ENCODE assay signal across 8 mouse cellular contexts in genomic region chr4:48045721-48046460, GRCm38 (mm10). TPM values are rescaled to one million over a fixed set of nuclear protein-coding genes. Genes with fewer than 3 reads are reported as not detected.
A peak's percentile ranks its signal among the peaks of the same experiment; 100 is the strongest.
DNase-seq lines count a peak whose midpoint lies in the region; ATAC-seq lines count a peak whose summit lies in the region.

No protein-coding gene starts in this region.

- no peaks in the 10 kb centered on the region for H3K36me3 ChIP-seq in forebrain, embryonic 16.5 days (ENCODE audit: control insufficient read depth, insufficient read depth)
- no peaks in the 10 kb centered on the region for H3K36me3 ChIP-seq in intestine, embryonic 16.5 days (ENCODE audit: control insufficient read depth, insufficient read depth, low read length)
- H3K36me3 ChIP-seq in lung, embryonic 16.5 days (ENCODE audit: control insufficient read depth, insufficient read depth, low read length), result no peaks in the 10 kb centered on the region

- H3K9ac ChIP-seq in forebrain, embryonic 16.5 days (replicated peaks; ENCODE audit: low read depth, low read length), result peak overlapping the region; percentile 82
- peak overlapping the region; percentile 76 for H3K9ac ChIP-seq in intestine, embryonic 16.5 days (ENCODE audit: low read depth, low read length)
- peak overlapping the region; percentile 73 for H3K9ac ChIP-seq in lung, embryonic 16.5 days (ENCODE audit: low read length)

- peak overlapping the region; percentile 97 for H3K4me2 ChIP-seq in forebrain, embryonic 16.5 days (ENCODE audit: low read length)
- peak overlapping the region; percentile 100 for H3K4me2 ChIP-seq in intestine, embryonic 16.5 days (ENCODE audit: low read depth, low read length)
- H3K4me2 ChIP-seq in lung, embryonic 16.5 days (ENCODE audit: low read depth, low read length), result peak overlapping the region; percentile 100

- H3K4me3 ChIP-seq in brown adipose tissue, adult 24 weeks (ENCODE audit: insufficient read depth, low read depth, low read length), result peak overlapping the region; percentile 80
- peak overlapping the region; percentile 84 for H3K4me3 ChIP-seq in forebrain, embryonic 16.5 days (replicated peaks; ENCODE audit: low read length)
- peak overlapping the region; percentile 71 for H3K4me3 ChIP-seq in intestine, embryonic 16.5 days (ENCODE audit: low read length)
- peak overlapping the region; percentile 67 for H3K4me3 ChIP-seq in lung, embryonic 16.5 days (ENCODE audit: low read length)

- H3K9me3 ChIP-seq in forebrain, embryonic 16.5 days (ENCODE audit: control insufficient read depth, low read length), result no peaks in the 10 kb centered on the region
- H3K9me3 ChIP-seq in intestine, embryonic 16.5 days (ENCODE audit: control insufficient read depth, low read length), result no peaks in the 10 kb centered on the region
- H3K9me3 ChIP-seq in lung, embryonic 16.5 days (ENCODE audit: control insufficient read depth, low read length), result no peaks in the 10 kb centered on the region

- H3K27me3 ChIP-seq in forebrain, embryonic 16.5 days (replicated peaks; ENCODE audit: control insufficient read depth, insufficient read depth, low read length), result peaks cover 20% of the 10 kb centered on the region
- H3K27me3 ChIP-seq in intestine, embryonic 16.5 days (replicated peaks; ENCODE audit: control insufficient read depth, insufficient read depth, low read length), result peaks cover 46% of the 10 kb centered on the region
- H3K27me3 ChIP-seq in lung, embryonic 16.5 days (ENCODE audit: control insufficient read depth, insufficient read depth, low read depth, low read length), result peaks cover 50% of the 10 kb centered on the region

- ATAC-seq in forebrain, embryonic 16.5 days, result no peak
- ATAC-seq in intestine, embryonic 16.5 days, result no peak
- ATAC-seq in lung, embryonic 16.5 days (ENCODE audit: low read depth), result no peak
- ATAC-seq in inflammation-experienced regulatory T-cells, adult 6 months, result no peak

- 0% methylated on average over 39 of the region's 39 CpGs for WGBS in forebrain, embryonic 16.5 days
- WGBS in intestine, embryonic 16.5 days, result under 1% methylated on average over 39 of the region's 39 CpGs
- WGBS in lung, embryonic 16.5 days, result under 1% methylated on average over 39 of the region's 39 CpGs

- peak overlapping the region; percentile 32; the same call in 1 of the 2 replicates for H3K27ac ChIP-seq in brown adipose tissue, adult 24 weeks (replicated peaks; ENCODE audit: low read depth, low read length)
- H3K27ac ChIP-seq in forebrain, embryonic 16.5 days (ENCODE audit: low read length), result peak overlapping the region; percentile 94
- H3K27ac ChIP-seq in intestine, embryonic 16.5 days (ENCODE audit: low read length), result no peak overlapping the region
- no peak overlapping the region for H3K27ac ChIP-seq in lung, embryonic 16.5 days (ENCODE audit: low read length)

- H3K4me1 ChIP-seq in brown adipose tissue, adult 24 weeks (ENCODE audit: control insufficient read depth, insufficient read depth, insufficient read length, low read length), result no peaks in the 10 kb centered on the region
- H3K4me1 ChIP-seq in forebrain, embryonic 16.5 days (replicated peaks; ENCODE audit: control insufficient read depth, insufficient read depth, low read length), result peaks cover 46% of the 10 kb centered on the region
- H3K4me1 ChIP-seq in intestine, embryonic 16.5 days (ENCODE audit: control insufficient read depth, insufficient read depth, low read length), result peaks cover 32% of the 10 kb centered on the region
- peaks cover 39% of the 10 kb centered on the region for H3K4me1 ChIP-seq in lung, embryonic 16.5 days (replicated peaks; ENCODE audit: control insufficient read depth, insufficient read depth, low read length)

- peak; percentile 43 for DNase-seq in thymus, postnatal 0 days (ENCODE audit: low spot score)
- no peak for DNase-seq in thymus, postnatal 10 days (ENCODE audit: low spot score in 2 of 2)
- DNase-seq in right cerebral cortex, postnatal 10 days (ENCODE audit: low spot score in 2 of 2), result peak; percentile 62 to 68

RNA-seq across cellular contexts. Expression of gene Nr4a3, which starts 0.9 kb away (rescaled TPM):
- 1.7 and 2.4 TPM in 2 replicates for polyA plus RNA-seq in thymus, postnatal 0 days (2015; fragmentation: Nextera tagmentation; extraction: Ambion mirVana)
- polyA plus RNA-seq in brown adipose tissue, adult 24 weeks (2012; ENCODE audit: insufficient read depth, insufficient read length, missing spikeins), result 0.88 and 1.1 TPM in 2 replicates
- polyA plus RNA-seq in forebrain, embryonic 16.5 days (2015; fragmentation: Nextera tagmentation; extraction: Ambion mirVana), result 7.7 and 8.8 TPM in 2 replicates
- 0.06 and 0.16 TPM in 2 replicates for polyA plus RNA-seq in intestine, embryonic 16.5 days (2015; fragmentation: Nextera tagmentation; extraction: Ambion mirVana)
- polyA plus RNA-seq in lung, embryonic 16.5 days (2015; fragmentation: Nextera tagmentation; extraction: Ambion mirVana), result 0.08 and 0.11 TPM in 2 replicates
- polyA plus RNA-seq in inflammation-experienced regulatory T-cells, adult 6 months (2017; shearing (Covaris generic)), result 1 to 10 TPM; 1.9 to 3.6 (median 2.7) TPM

Comparison
In these comparisons a context has a peak if more than half of its experiments do, and no peak if none do; other contexts are left out.
1. DNase-seq: peak in thymus, postnatal 0 days (single experiment) and right cerebral cortex, postnatal 10 days (2 of 2); none in thymus, postnatal 10 days (0 of 2).
2. H3K27ac ChIP-seq: peak in brown adipose tissue, adult 24 weeks (single experiment) and forebrain, embryonic 16.5 days (single experiment); none in intestine, embryonic 16.5 days (single experiment) and lung, embryonic 16.5 days (single experiment).
3. Peak in every context shown above with its lines, with median percentiles within 50 percentile points of each other: H3K4me3 ChIP-seq, H3K4me2 ChIP-seq and H3K9ac ChIP-seq.